Mouse (Mus musculus): ENCODE data around the gene Tacc2. TPM values are rescaled to one million over a fixed set of nuclear protein-coding genes. Genes with fewer than 3 reads are reported as not detected.

Gene Tacc2
- total RNA-seq, 2 experiments from 2014 or later, result 0.30 to 5.0 TPM

DNA sequence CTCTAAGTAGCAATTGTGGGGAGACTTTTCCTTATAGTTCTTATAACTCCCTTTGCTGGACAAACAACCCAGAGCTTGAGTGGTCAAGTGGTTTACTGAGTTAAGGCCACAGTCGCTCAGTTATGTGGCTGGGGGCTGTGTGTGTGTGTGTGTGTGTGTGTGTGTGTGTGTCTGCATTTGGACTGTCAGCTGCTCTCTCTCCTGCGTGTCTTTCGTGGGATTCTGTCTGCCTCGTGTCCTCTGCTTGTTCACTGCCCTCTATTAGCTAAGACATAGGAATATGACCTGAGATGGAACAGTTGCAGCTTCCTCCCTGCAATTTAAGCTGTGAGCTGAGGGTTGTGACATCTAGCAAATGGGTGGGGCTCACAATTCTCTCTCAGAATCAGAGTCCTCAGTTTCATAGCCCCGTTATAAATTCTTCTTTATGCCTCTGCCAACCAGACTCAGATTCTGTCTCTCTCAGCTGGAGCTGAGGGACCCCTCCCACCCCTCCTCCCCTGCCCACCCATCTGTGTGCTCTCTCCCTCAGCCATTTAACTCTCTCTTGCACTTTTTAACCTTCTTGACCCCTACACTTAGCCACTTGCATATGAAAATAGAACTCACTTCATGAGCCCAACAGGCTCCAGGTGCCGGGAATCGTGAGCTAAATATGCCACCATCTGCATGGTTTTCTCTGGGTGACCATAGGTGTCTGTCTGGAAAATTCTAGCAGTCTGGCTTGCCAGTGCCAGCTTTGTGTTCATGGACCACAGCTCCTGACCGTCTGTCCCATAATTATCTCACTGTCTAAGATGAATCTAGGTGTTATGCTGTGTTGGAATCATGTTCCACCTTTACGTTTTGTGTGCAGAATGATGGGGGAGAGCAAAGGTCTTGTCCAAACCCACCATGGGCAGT lies 132.4 kb downstream of the Tacc2 start:
- ATAC-seq (replicated peaks; ENCODE audit: low FRiP score, poor library complexity, severe bottlenecking), result no peak

DNA sequence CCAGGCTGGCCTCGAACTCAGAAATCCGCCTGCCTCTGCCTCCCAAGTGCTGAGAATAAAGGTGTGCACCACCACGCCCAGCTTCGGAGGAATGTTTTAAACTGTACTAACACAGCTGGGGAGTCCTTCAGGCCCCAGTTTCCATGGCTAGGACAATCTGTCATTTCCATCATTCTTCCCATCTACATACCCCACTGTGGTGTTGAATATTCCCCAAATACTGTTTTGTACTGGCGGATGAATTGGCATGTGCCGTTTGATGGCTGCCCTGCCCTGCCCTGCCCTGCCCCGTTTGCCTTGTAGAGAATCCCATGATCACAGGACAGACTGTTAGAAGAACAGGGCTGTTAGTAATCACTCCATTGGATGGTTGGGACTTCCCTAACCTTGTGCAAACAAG lies 134.6 kb downstream of the Tacc2 start:
- no peak for ATAC-seq (replicated peaks; ENCODE audit: low FRiP score, poor library complexity, severe bottlenecking)

DNA sequence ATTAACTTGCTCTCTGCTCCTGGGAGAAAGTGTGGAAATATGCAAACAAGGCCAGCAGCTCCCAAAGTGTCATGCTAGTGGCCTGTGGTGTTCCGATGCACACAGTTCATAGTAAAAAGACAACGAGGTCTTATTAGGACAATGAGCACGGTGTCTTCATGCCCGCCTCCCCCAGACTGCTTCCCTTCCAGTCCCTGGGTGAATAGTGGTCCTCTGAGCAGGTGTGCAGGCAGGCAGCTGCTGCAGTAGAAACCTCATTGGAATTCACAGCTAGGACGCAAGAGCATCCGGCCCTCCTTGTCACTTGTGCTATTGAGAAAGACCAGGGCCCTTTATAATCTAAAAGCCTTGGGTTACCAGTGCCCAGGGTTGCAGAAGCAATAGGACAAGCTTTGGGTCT lies 136.1 kb downstream of the Tacc2 start:
- ATAC-seq (replicated peaks; ENCODE audit: low FRiP score, poor library complexity, severe bottlenecking), result no peak

DNA sequence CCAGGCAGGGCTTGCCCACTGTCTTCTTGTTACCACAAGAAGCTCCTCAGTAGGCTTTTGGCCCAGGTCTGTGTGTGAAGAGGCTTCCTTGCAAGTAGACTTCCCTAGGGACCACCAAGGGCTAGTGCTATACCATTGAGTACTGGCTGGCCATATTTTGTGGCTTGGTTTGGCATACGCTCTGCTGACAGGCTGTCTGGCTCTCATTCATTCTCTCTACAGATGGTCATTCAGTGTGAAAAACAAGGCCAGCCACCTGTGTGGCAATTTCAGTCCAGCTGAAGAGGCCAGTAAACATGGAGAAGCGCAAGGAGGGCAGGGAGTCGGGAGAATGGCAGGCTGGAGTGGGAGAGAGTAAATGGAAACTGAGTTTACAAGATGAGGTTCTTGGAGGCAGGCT lies 138.2 kb downstream of the Tacc2 start:
- ATAC-seq (replicated peaks; ENCODE audit: low FRiP score, poor library complexity, severe bottlenecking), result no peak

DNA sequence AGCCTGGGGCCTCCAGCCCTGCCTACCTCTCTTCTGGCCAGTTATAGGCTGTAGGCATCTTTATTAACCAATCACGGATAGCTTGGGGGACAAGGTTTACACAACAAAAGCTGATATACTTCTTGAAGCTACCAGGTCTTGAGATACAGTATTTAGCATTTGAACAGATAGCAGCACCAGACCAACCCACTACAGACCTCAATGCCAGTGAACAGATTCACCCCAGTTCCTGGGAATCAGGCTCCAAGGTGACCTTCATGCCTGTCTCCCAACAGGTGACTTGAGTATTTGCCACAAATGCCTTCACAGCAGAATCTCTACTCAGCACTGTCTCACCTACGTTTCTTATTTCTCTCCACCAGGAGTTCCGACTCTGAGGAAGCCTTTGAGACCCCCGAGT lies 139.1 kb downstream of the Tacc2 start:
- no peak for ATAC-seq (replicated peaks; ENCODE audit: low FRiP score, poor library complexity, severe bottlenecking)

DNA sequence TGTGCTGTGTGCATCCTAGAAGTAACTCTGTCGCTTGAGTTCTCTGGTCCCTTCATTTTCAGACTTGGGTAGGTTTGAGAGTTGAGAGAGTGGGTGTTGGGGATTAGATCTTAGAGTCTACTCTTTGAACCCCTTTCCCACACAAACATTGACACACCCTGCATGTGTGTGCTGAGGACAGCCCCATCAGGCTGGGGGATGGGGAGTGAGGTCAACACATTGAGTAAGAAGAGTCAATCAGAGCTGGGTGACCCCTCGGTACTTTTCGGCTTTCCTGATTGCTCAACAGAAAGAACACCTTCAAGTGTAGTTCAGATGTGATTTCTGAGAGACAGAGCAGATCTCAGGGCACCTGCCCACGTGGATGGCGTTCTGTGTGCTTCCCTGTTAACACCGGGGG lies 139.8 kb downstream of the Tacc2 start:
- no peak for ATAC-seq (replicated peaks; ENCODE audit: low FRiP score, poor library complexity, severe bottlenecking)

DNA sequence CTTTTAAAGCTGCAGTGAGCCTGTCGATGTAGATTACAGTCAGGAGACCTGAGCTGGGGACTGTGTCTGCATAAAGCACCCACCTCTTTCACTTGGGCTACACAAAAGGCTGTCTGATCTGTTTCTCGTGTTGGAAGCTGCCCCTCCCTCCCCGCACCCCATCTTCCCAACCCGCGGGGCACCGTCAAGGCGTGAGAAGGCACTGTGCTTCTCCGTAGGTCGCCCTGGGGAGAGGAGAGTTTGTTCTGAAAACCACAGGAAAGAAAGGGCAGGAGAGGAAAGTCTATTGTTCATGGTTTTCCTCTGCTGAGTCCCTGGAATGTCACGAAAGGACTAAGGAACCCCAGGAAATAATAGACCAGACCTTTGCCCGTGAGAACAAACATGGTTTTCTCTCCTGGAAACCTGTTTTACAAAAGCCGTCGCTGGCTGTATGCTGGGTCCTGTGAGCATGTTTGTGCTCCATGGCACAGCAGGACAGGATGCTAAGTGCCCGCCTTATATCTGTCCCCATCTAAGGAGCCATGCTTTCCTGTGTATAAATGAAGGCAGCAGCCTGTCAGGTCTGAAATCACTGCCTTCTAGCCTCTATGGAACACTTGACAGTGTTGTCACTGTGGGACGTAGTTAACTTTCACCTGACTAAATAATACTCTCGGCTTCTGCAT lies 142.8 kb downstream of the Tacc2 start:
- no peak for ATAC-seq (replicated peaks; ENCODE audit: low FRiP score, poor library complexity, severe bottlenecking)

DNA sequence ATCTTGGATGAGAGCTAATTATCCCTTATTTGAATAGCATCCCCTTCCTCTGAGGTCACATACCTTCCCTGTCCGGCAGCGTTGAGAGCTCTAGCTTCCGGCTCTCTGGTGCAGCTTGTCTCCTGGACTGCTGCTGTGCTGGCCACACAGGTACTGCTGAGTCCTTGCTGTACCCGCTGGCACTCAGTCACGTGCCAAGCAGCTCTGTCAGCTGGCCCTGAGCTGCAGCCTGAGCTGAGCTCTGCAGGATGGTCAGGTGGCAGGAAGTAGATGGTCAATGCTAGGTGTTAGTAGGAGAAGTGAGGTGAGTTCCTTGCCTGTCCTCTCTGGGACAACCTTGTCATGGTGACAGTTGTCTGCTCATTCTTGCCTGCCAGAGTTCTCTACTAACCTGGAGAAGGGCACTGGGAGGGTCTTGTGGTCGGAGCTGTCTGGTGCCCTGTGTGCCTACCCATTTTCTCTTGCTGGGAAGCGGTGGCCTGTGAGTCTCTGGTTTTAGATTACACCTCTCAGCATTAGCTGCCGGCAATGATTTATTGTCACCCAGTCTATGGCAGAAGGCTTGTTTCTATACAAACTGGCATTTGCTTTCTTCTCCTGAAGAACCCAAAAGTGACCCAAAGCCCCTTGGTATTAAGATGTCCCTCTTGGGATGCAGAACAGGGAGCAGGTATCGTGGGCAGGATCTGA lies 143.6 kb downstream of the Tacc2 start:
- no peak for ATAC-seq (replicated peaks; ENCODE audit: low FRiP score, poor library complexity, severe bottlenecking)

DNA sequence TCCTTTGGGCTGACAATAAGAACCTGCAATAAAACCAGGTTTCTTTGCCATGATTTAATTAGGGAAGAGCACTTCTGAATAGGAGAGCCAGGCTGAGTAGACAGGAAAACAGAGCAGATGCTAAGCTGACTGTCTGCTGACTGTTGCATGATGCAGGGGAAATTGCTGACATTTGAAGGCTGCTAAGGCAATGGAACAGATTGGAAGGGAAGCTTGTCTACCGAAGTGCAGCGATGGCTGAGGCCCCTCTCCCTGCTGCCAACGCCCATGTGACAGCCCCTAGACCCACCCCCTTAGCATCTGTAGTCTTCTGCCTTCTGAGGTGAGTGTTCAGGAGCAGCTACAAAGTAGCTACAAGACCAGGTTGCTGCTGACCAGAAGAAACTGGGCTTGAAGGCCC lies 148.9 kb downstream of the Tacc2 start:
- ATAC-seq (replicated peaks; ENCODE audit: low FRiP score, poor library complexity, severe bottlenecking), result no peak

DNA sequence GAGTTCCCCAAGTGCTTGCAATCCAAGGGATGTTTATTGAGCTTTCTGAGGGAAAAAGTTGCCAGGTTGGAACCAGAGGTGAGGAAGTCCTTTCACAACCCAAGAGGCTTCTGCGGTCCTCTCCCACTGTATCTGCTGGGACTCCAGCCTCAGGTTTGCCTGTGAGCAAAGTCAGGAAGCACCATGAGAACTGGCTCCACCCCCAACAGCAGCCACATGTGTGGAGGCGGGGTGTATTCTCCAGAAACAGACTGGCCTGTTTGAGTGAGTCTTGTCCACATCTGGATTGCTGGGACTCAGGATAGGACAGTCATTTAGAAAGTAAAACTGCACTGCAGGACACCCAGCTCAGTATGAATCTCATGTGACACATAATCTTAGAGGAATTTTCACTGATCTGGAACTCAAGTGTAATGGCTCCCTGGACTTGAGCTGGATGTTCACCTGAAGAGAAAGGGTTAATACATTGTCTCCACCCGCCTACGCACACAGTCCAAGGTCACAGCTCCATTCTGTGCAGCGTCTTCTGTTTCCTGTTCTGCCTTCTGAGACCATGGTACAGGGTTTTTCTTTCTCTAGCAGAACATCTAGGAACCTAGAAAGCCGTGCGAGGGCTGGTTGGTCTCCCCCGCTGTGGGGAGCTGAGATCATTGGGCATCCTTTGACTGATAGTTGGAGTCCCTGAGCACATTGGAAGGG lies 149.6 kb downstream of the Tacc2 start:
- ATAC-seq (replicated peaks; ENCODE audit: low FRiP score, poor library complexity, severe bottlenecking), result no peak

DNA sequence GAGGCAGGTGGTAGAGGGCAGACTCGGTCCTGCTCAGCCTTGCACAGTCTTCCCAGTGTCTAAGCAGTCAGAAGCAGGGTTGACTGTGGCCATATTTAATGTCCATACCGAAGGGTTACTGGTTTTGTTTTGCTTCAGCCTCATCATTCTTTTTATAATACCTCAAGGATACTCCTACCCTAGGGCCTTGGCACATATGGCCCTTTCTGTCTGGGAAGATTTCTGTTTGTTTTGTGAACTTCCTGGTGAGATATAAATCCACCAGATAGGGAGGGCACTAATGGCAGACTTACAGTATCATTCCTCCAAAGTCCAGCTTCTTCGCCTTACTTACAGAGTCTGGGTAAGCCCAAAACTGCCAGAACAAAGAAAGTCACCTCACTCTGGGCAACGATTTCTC lies 150.3 kb downstream of the Tacc2 start:
- no peak for ATAC-seq (replicated peaks; ENCODE audit: low FRiP score, poor library complexity, severe bottlenecking)

DNA sequence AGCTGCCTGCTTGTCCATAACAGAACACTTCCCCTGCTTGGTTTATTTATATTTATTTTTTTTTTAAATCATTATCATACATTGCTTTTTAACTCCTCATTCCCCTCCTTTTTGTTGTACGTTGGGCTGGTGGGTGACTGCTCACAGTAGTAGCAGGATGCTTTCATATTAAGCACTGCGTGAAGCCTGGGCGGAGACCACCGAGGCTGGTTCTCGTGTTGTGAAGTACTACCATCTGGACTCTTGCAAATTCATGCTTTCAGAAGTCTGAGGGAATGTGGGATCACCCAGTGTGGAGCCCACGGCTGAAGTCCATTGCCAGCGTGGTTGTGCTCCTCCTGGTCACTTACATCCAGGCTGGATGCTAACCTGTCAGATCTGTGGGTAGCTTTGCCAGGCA lies 154.6 kb downstream of the Tacc2 start:
- ATAC-seq (replicated peaks; ENCODE audit: low FRiP score, poor library complexity, severe bottlenecking), result no peak

DNA sequence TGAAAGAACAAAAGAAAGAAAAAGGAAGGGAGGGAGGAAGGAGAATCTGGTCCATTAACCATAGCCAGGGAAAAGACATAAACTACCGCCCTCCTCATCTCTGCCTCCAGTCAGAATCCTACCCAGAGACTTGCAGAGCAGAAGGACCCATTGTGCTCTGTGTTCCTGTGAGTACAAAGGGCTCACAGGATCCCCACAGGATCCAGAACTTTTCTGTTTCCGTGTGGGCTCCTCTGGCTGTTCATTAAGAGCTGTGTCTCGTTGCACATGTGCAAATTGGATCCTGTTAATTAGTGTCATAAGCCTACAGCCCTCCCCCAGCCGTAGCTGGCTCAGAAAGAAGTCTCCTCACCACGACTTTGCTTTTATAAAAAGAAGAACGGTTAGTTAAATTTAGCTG lies 155.7 kb downstream of the Tacc2 start:
- ATAC-seq (replicated peaks; ENCODE audit: low FRiP score, poor library complexity, severe bottlenecking), result no peak

DNA sequence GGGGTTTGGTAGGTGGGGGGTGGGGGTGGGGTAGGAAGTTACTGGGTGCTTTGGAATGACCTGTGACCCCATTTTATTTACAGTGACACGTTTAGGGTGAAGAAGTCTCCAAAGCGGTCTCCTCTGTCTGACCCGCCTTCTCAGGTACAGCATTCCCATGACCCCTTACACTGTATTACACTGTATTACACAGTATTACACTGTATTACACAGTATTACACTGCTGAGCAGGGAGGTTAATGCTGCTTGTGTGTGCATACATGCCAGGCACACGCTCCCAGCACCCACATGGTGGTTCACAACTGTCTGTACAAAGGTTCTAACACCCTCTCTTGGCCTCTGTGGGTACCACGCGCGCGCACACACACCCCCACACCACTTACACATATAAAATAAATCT lies 156.2 kb downstream of the Tacc2 start:
- no peak for ATAC-seq (replicated peaks; ENCODE audit: low FRiP score, poor library complexity, severe bottlenecking)

DNA sequence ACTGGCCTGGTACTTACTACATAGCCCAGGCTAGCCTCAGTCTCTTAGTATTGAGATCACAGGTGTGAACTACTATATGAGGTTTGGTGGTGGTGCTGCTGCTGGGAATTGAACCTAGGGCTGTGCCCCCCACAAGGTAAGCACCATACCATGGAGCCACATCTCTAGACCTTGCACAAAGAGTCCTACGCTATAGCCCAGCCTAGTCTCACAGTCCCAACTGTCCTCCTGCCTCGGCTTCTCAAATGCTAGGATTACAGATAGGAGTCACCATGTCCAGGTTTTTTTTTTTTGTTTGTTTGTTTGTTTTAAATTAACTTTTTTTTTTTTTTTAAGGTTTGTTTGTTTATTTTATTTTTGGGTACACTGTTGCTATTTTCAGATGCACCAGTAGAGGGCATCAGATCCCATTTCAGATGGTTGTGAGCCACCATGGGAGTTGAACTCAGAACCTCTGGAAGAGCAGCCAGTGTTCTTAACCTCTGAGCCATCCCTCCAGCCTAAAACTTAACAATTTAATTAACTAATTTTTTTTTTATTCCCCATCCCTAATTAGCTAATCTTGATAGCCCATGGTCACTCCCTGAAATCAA lies 157.1 kb downstream of the Tacc2 start:
- ATAC-seq (replicated peaks; ENCODE audit: low FRiP score, poor library complexity, severe bottlenecking), result no peak

DNA sequence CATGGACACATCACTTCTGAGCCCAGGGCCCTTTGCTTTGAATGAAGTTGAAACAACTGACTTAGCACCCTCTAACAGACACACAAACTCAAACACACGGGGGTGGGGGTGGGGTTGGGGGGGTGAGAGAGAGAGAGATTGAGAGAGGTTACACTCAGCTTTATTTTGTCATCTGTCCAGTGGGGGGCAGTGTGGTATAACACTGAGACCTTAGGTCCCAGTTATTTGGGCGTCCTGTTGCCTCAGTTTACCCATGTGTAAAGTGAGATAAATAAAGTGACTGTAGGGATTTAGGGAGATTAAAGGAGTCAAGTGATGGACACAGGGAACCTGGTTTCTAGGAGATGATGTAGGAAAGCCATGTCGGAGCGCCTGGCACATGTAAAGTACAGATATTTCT lies 163.9 kb downstream of the Tacc2 start:
- ATAC-seq (replicated peaks; ENCODE audit: low FRiP score, poor library complexity, severe bottlenecking), result no peak

DNA sequence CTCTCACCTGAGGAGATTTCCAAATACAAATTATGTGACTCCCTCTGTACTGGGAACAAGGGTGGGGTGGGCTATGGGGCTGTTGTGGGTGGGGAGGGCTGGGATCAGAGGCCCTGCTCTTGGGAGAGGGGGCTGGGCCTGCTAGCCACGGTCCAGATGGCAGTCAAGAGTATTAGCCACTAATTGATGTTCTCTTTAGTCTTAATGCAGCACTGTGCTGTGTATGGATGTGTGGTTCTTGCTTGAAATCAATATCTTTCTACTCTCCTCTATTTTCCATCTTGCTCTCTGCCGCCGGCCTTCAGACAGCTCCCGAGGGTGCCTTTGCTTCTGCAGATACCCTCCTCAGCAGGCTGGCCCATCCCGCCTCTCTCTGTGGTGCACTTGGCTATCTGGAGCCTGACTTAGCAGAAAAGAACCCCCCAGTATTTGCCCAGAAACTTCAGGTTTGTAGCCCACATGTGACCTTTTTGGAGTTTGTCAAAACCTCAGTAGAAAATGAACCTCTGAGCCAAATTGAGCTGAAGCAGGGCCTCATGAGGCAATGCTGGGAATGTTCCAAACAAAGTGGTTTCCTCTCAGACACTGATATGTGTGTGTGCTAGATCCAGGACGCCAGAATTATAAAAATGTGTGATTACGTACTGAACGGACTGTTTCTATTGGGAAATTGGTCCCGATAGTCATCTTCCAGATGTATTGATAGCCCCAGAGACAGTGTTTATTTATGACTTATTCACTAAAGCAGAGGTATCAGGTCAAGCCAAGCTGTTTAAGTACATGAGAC lies 166.2 kb downstream of the Tacc2 start:
- no peak for ATAC-seq (replicated peaks; ENCODE audit: low FRiP score, poor library complexity, severe bottlenecking)

DNA sequence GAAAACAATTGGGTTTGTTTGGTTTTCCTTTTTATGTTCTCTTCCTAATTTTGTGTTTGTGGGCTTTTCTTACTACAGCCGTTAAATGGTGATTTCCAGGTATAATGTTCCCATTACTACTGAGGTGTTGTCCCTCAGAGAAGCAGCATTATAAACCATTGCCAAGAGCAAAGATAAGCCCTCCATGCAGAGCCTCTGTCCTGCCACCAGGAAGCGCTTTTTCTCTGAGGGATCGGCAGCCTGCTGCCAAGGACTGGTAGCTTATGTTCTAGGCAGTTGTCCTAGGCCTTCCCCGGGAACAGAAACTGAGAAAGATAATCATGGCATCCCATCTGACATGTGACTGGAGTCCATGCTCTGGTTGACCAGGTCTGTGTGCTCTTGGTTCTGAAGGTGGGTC lies 171.9 kb downstream of the Tacc2 start:
- no peak for ATAC-seq (replicated peaks; ENCODE audit: low FRiP score, poor library complexity, severe bottlenecking)
